Mouse (Mus musculus) myocyte (in vitro differentiated cells): ENCODE results near the gene Dnmt3a.

Experiments used
- MAX ChIP-seq: IDR thresholded peaks from one replicate; pipeline ENCODE4 v1.6.1; 2011; ENCODE audit warnings: low read depth, mild to moderate bottlenecking, control low read depth
- MYOD1 ChIP-seq, 3 experiments: IDR thresholded peaks; one replicate each; pipeline ENCODE4 v1.6.1; 2011; ENCODE audit warnings: control low read depth in 2 of 3, low read depth in 2 of 3, mild to moderate bottlenecking in 2 of 3, moderate library complexity in 1 of 3; ENCODE audit not compliant: insufficient read length in 2 of 3, control insufficient read depth in 1 of 3
- POLR2A ChIP-seq: IDR thresholded peaks from one replicate; pipeline ENCODE4 v1.6.1; 2011; ENCODE audit warnings: low read depth, mild to moderate bottlenecking, control low read depth, moderate library complexity; ENCODE audit not compliant: insufficient read length
- POLR2AphosphoS2 ChIP-seq: IDR thresholded peaks from one replicate; pipeline ENCODE4 v1.6.1; 2011; ENCODE audit warnings: low read depth, control low read depth; ENCODE audit not compliant: insufficient read length
- USF1 ChIP-seq: IDR thresholded peaks from one replicate; pipeline ENCODE4 v1.6.1; 2011; ENCODE audit warnings: low read depth, mild to moderate bottlenecking, control low read depth, moderate library complexity

- no peak for TF ChIP-seq MYOD1 (IDR thresholded peaks at IDR 0.05; ENCODE audit: control insufficient read depth in 1 of 3, insufficient read length in 2 of 3, low read depth in 2 of 3)
- no peak for TF ChIP-seq MAX
- no peak for TF ChIP-seq USF1
- TF ChIP-seq POLR2AphosphoS2, result no peak
- TF ChIP-seq POLR2A, result no peak
Measured at GRCm38 (mm10) chr12:3813138-3813537, 7.3 kb downstream of the Dnmt3a start.
